Mouse (Mus musculus) inflammation-experienced regulatory T-cells, adult 16 weeks (primary cell): ENCODE measurements around the gene Olfr709-ps1. TPM values are rescaled to one million over a fixed set of nuclear protein-coding genes. Genes with fewer than 3 reads are reported as not detected.

Experiments used
- polyA plus RNA-seq: library from polyadenylated mRNA; unstranded; fragments of 100-300 nt; shearing (Covaris generic); gene quantifications from one replicate; pipeline ENCODE4 v1.2.1, GENCODE M21; 2017

The Olfr709-ps1 gene
- not detected for polyA plus RNA-seq

GRCm38 (mm10) chr7:106932119-106932518 lies at the start of gene Olfr709-ps1:
Olfr709-ps1 (minus strand) TSS chr7:106932219.

GRCm38 (mm10) chr7:106975353-106975752 lies 43.3 kb upstream of the Olfr709-ps1 start, which contains the start of gene Olfr711:
Olfr711 (minus strand) TSS chr7:106975453.

GRCm38 (mm10) chr7:106963837-106964236 lies 31.8 kb upstream of the Olfr709-ps1 start, which contains the start of gene Olfr6:
Olfr6 (minus strand) TSS chr7:106963937.

GRCm38 (mm10) chr7:106948212-106948611 lies 16.2 kb upstream of the Olfr709-ps1 start, which contains the start of gene Olfr710:
Olfr710 (minus strand) TSS chr7:106948312.

GRCm38 (mm10) chr7:106907676-106908075 lies 24.3 kb downstream of the Olfr709-ps1 start, which contains the start of gene Olfr1532-ps1:
Olfr1532-ps1 (plus strand) TSS chr7:106908001.

GRCm38 (mm10) chr7:106901141-106901540 lies 30.9 kb downstream of the Olfr709-ps1 start, which contains the start of gene Olfr707:
Olfr707 (minus strand) TSS chr7:106901241.

GRCm38 (mm10) chr7:106888062-106888461 lies 44.0 kb downstream of the Olfr709-ps1 start, which contains the start of gene Olfr706:
Olfr706 (minus strand) TSS chr7:106888162.

GRCm38 (mm10) chr7:106876791-106877190 lies 55.2 kb downstream of the Olfr709-ps1 start, which contains the start of gene Olfr705:
Olfr705 (minus strand) TSS chr7:106876891.

Other genes starting within 250 kb of the Olfr709-ps1 start
- not detected for gene Olfr694, start 240.4 kb downstream of the Olfr709-ps1 start, polyA plus RNA-seq
- not detected for gene Olfr695, start 215.8 kb downstream of the Olfr709-ps1 start, polyA plus RNA-seq
- not detected for gene Olfr697, start 189.8 kb downstream of the Olfr709-ps1 start, polyA plus RNA-seq
- not detected for gene Olfr698, start 176.8 kb downstream of the Olfr709-ps1 start, polyA plus RNA-seq
- gene Olfr699, start 139.0 kb downstream of the Olfr709-ps1 start, polyA plus RNA-seq = not detected
- gene Olfr700, start 123.4 kb downstream of the Olfr709-ps1 start, polyA plus RNA-seq = not detected
- not detected for gene Olfr701, start 118.1 kb downstream of the Olfr709-ps1 start, polyA plus RNA-seq
- not detected for gene Olfr702, start 98.3 kb downstream of the Olfr709-ps1 start, polyA plus RNA-seq
- gene Olfr703, start 88.9 kb downstream of the Olfr709-ps1 start, polyA plus RNA-seq = not detected
- gene Olfr704, start 69.0 kb downstream of the Olfr709-ps1 start, polyA plus RNA-seq = 0.07 TPM
- not detected for gene Olfr705, start 55.3 kb downstream of the Olfr709-ps1 start, polyA plus RNA-seq
- gene Olfr706, start 44.1 kb downstream of the Olfr709-ps1 start, polyA plus RNA-seq = not detected
- gene Olfr707, start 31.0 kb downstream of the Olfr709-ps1 start, polyA plus RNA-seq = not detected
- not detected for gene Olfr1532-ps1, start 24.2 kb downstream of the Olfr709-ps1 start, polyA plus RNA-seq
- not detected for gene Olfr710, start 16.1 kb upstream of the Olfr709-ps1 start, polyA plus RNA-seq
- not detected for gene Olfr6, start 31.7 kb upstream of the Olfr709-ps1 start, polyA plus RNA-seq
- not detected for gene Olfr711, start 43.2 kb upstream of the Olfr709-ps1 start, polyA plus RNA-seq
- not detected for gene Olfr2, start 73.9 kb upstream of the Olfr709-ps1 start, polyA plus RNA-seq
- not detected for gene Olfr713, start 99.0 kb upstream of the Olfr709-ps1 start, polyA plus RNA-seq
- gene Olfr714, start 138.8 kb upstream of the Olfr709-ps1 start, polyA plus RNA-seq = not detected
- not detected for gene Olfr17, start 161.0 kb upstream of the Olfr709-ps1 start, polyA plus RNA-seq
- not detected for gene Olfr715b, start 178.2 kb upstream of the Olfr709-ps1 start, polyA plus RNA-seq
- not detected for gene Olfr715, start 198.9 kb upstream of the Olfr709-ps1 start, polyA plus RNA-seq
- not detected for gene Olfr716, start 206.1 kb upstream of the Olfr709-ps1 start, polyA plus RNA-seq
- not detected for gene Nlrp14, start 234.8 kb upstream of the Olfr709-ps1 start, polyA plus RNA-seq